Mouse (Mus musculus) limb, embryonic 11.5 days (tissue): ENCODE results near the gene Pard3. TPM values are rescaled to one million over a fixed set of nuclear protein-coding genes. Genes with fewer than 3 reads are reported as not detected.

ENCODE experiments used
- ATAC-seq: fragments of 200-750 bp; cut with Nextera tagmentation; 2 replicates; pipeline ENCODE4 v1.8.0; 2017; ENCODE audit warnings: low read depth; ENCODE audit not compliant: insufficient number of reproducible peaks, low FRiP score, low TSS enrichment
- DNase-seq: peaks from one replicate; pipeline ENCODE4 v3.0.0-alpha.2; 2015; ENCODE audit warnings: low spot score
- H3K27ac ChIP-seq: fragments of 300-500 bp; sonication (generic); replicated peaks from 2 replicates; pipeline ENCODE4 v1.5.1; 2014; ENCODE audit warnings: low read depth, mild to moderate bottlenecking, low read length
- H3K27me3 ChIP-seq: fragments of 300-500 bp; sonication (generic); 2 replicates; pipeline ENCODE4 v1.6.1; 2014; ENCODE audit warnings: mild to moderate bottlenecking, low read length, mixed read lengths; ENCODE audit not compliant: control insufficient read depth, insufficient read depth
- H3K36me3 ChIP-seq: fragments of 300-500 bp; sonication (generic); 2 replicates; pipeline ENCODE4 v1.6.1; 2014; ENCODE audit warnings: mild to moderate bottlenecking, low read length, moderate library complexity, mixed read lengths; ENCODE audit not compliant: control insufficient read depth, insufficient read depth
- H3K4me1 ChIP-seq: fragments of 300-500 bp; sonication (generic); 2 replicates; pipeline ENCODE4 v1.6.1; 2014; ENCODE audit warnings: low read length, mixed read lengths; ENCODE audit not compliant: control insufficient read depth, insufficient read depth
- H3K4me2 ChIP-seq: fragments of 300-500 bp; sonication (generic); 2 replicates; pipeline ENCODE4 v1.6.1; 2014; ENCODE audit warnings: low read depth, mild to moderate bottlenecking, moderate library complexity; ENCODE audit not compliant: severe bottlenecking
- H3K4me3 ChIP-seq: fragments of 300-500 bp; sonication (generic); 2 replicates; pipeline ENCODE4 v1.5.1; 2014; ENCODE audit warnings: low read depth, low read length
- H3K9ac ChIP-seq: fragments of 300-500 bp; sonication (generic); 2 replicates; pipeline ENCODE4 v1.6.1; 2014; ENCODE audit warnings: mild to moderate bottlenecking, low read length
- H3K9me3 ChIP-seq: fragments of 300-500 bp; sonication (generic); 2 replicates; pipeline ENCODE4 v1.6.1; 2016; ENCODE audit warnings: low read length; ENCODE audit not compliant: control insufficient read depth
- WGBS: fragments of 180-500 bp; shearing (Covaris S2); extraction: QIAGEN DNeasy Blood & Tissue Kit; methylation state at CpG from one replicate; pipeline ENCODE4 v1.1.7; 2014; 5-methylcytosine and 5-hydroxymethylcytosine counted together
- polyA plus RNA-seq: library from polyadenylated mRNA; unstranded; fragments of >200 nt; fragmentation: Nextera tagmentation; extraction: Ambion mirVana; gene quantifications from 2 replicates; pipeline ENCODE4 v1.2.1, GENCODE M21; 2014

The Pard3 gene
- polyA plus RNA-seq, 1 experiment from 2014 or later, result 38.8 TPM

- DNase-seq, result no peak
- no peak overlapping the region for H3K27ac ChIP-seq
- H3K9me3 ChIP-seq, result no peaks in the 10 kb centered on the region
- H3K4me1 ChIP-seq, result peaks cover 22% of the 10 kb centered on the region
- no peak overlapping the region for H3K9ac ChIP-seq
- ATAC-seq, result no peak
- no peaks in the 10 kb centered on the region for H3K36me3 ChIP-seq
- 44% methylated on average over 8 of the region's 8 CpGs for WGBS
- no peaks in the 10 kb centered on the region for H3K27me3 ChIP-seq
- no peak overlapping the region for H3K4me2 ChIP-seq
- no peak overlapping the region for H3K4me3 ChIP-seq
Measured at GRCm38 (mm10) chr8:127128781-127129396, 65.2 kb downstream of the Pard3 start.

- no peaks in the 10 kb centered on the region for H3K36me3 ChIP-seq
- H3K4me3 ChIP-seq, result no peak overlapping the region
Measured at GRCm38 (mm10) chr8:127134327-127134726, 70.6 kb downstream of the Pard3 start.

GRCm38 (mm10) chr8:127136201-127136600, 72.5 kb downstream of the Pard3 start:
- Histone ChIP-seq H3K9ac (no peak overlapping the region), H3K27ac (no peak overlapping the region), H3K36me3 (no peaks in the 10 kb centered on the region), H3K9me3 (no peaks in the 10 kb centered on the region), H3K27me3 (no peaks in the 10 kb centered on the region), H3K4me3 (no peak overlapping the region), H3K4me1 (peaks cover 19% of the 10 kb centered on the region), H3K4me2 (no peak overlapping the region)
- DNase-seq (no peak), ATAC-seq (no peak)
- 44% methylated on average over 2 of the region's 2 CpGs for WGBS

More at GRCm38 (mm10) chr8:127134327-127134726, 70.6 kb downstream of the Pard3 start:
- peak; percentile 47 for DNase-seq
- WGBS, result 11% methylated on average over 5 of the region's 5 CpGs
- Histone ChIP-seq H3K9ac (no peak overlapping the region), H3K4me1 (peaks cover 21% of the 10 kb centered on the region), H3K27ac (no peak overlapping the region), H3K9me3 (no peaks in the 10 kb centered on the region), H3K27me3 (no peaks in the 10 kb centered on the region), H3K4me2 (no peak overlapping the region)
- peak; percentile 38; the same call in 1 of the 2 replicates for ATAC-seq

GRCm38 (mm10) chr8:127136781-127137180, 73.1 kb downstream of the Pard3 start:
- Histone ChIP-seq H3K4me1 (peaks cover 19% of the 10 kb centered on the region), H3K9me3 (no peaks in the 10 kb centered on the region), H3K9ac (no peak overlapping the region), H3K4me3 (no peak overlapping the region), H3K27me3 (no peaks in the 10 kb centered on the region), H3K36me3 (no peaks in the 10 kb centered on the region), H3K27ac (no peak overlapping the region), H3K4me2 (no peak overlapping the region)
- ATAC-seq, result no peak
- 78% methylated on average over 2 of the region's 2 CpGs for WGBS
- DNase-seq, result no peak

- DNase-seq (peak; percentile 79), ATAC-seq (peak; percentile 22; the same call in 1 of the 2 replicates)
- H3K9ac ChIP-seq, result no peak overlapping the region
- no peak overlapping the region for H3K4me2 ChIP-seq
- H3K9me3 ChIP-seq, result no peaks in the 10 kb centered on the region
- H3K36me3 ChIP-seq, result no peaks in the 10 kb centered on the region
- 21% methylated on average over 1 of the region's 1 CpGs for WGBS
- H3K27ac ChIP-seq, result no peak overlapping the region
- peaks cover 18% of the 10 kb centered on the region for H3K4me1 ChIP-seq
- no peak overlapping the region for H3K4me3 ChIP-seq
- no peaks in the 10 kb centered on the region for H3K27me3 ChIP-seq
Measured at GRCm38 (mm10) chr8:127139154-127139553, 75.5 kb downstream of the Pard3 start.

GRCm38 (mm10) chr8:127140945-127141344, 77.3 kb downstream of the Pard3 start:
- Histone ChIP-seq H3K27ac (no peak overlapping the region), H3K9ac (no peak overlapping the region), H3K4me1 (peaks cover 12% of the 10 kb centered on the region; the same call in 1 of the 2 replicates), H3K27me3 (no peaks in the 10 kb centered on the region), H3K4me2 (no peak overlapping the region), H3K9me3 (no peaks in the 10 kb centered on the region), H3K4me3 (no peak overlapping the region), H3K36me3 (no peaks in the 10 kb centered on the region)
- WGBS, result 93% methylated on average over 2 of the region's 2 CpGs
- no peak for ATAC-seq
- DNase-seq, result no peak

GRCm38 (mm10) chr8:127143641-127144040, 79.9 kb downstream of the Pard3 start:
- Histone ChIP-seq H3K27me3 (no peaks in the 10 kb centered on the region), H3K9ac (no peak overlapping the region), H3K4me2 (no peak overlapping the region), H3K36me3 (no peaks in the 10 kb centered on the region), H3K4me3 (no peak overlapping the region), H3K27ac (no peak overlapping the region), H3K4me1 (peaks cover 11% of the 10 kb centered on the region; the same call in 1 of the 2 replicates), H3K9me3 (no peaks in the 10 kb centered on the region)
- DNase-seq (no peak), ATAC-seq (no peak)
- WGBS, result 32% methylated on average over 7 of the region's 7 CpGs

GRCm38 (mm10) chr8:127144562-127144961, 80.9 kb downstream of the Pard3 start:
- DNase-seq, result no peak
- Histone ChIP-seq H3K9me3 (no peaks in the 10 kb centered on the region), H3K27me3 (no peaks in the 10 kb centered on the region), H3K4me1 (peaks cover 11% of the 10 kb centered on the region; the same call in 1 of the 2 replicates), H3K4me3 (no peak overlapping the region), H3K4me2 (no peak overlapping the region), H3K27ac (no peak overlapping the region), H3K9ac (no peak overlapping the region), H3K36me3 (no peaks in the 10 kb centered on the region)
- 57% methylated on average over 4 of the region's 4 CpGs for WGBS
- ATAC-seq, result no peak

- H3K36me3 ChIP-seq, result no peaks in the 10 kb centered on the region
- H3K27ac ChIP-seq, result no peak overlapping the region
- H3K4me2 ChIP-seq, result no peak overlapping the region
- no peak for DNase-seq
- H3K4me3 ChIP-seq, result no peak overlapping the region
- 34% methylated on average over 4 of the region's 4 CpGs for WGBS
- no peaks in the 10 kb centered on the region for H3K9me3 ChIP-seq
- H3K9ac ChIP-seq, result no peak overlapping the region
- ATAC-seq, result no peak
- H3K4me1 ChIP-seq, result peaks cover 11% of the 10 kb centered on the region; the same call in 1 of the 2 replicates
- no peaks in the 10 kb centered on the region for H3K27me3 ChIP-seq
Measured at GRCm38 (mm10) chr8:127145135-127145534, 81.4 kb downstream of the Pard3 start.
